Mouse (Mus musculus) E14TG2a.4 (cell line): Measurements from ENCODE around the gene Gm11032.
"Not testable (repeated sequence)": the region's sequence is repeated elsewhere in the genome, so short reads cannot be mapped to it uniquely, and the experiment has no call there.

ENCODE experiments used
- H3K27me3 ChIP-seq: 2 replicates; pipeline ENCODE4 v1.6.1; 2014; ENCODE audit warnings: low read length, control low read depth; ENCODE audit not compliant: insufficient read depth
- H3K36me3 ChIP-seq: 2 replicates; pipeline ENCODE4 v1.6.1; 2014; ENCODE audit warnings: low read length, control low read depth; ENCODE audit not compliant: insufficient read depth
- H3K4me1 ChIP-seq: replicated peaks from 2 replicates; pipeline ENCODE4 v1.6.1; 2014; ENCODE audit warnings: low read depth, low read length, control low read depth
- H3K4me3 ChIP-seq: replicated peaks from 2 replicates; pipeline ENCODE4 v1.5.1; 2014; ENCODE audit warnings: mild to moderate bottlenecking, low read length
- H3K9me3 ChIP-seq: 2 replicates; pipeline ENCODE4 v1.6.1; 2014; ENCODE audit warnings: low read length, control low read depth
- CTCF ChIP-seq: conservative IDR thresholded peaks from 2 replicates; pipeline ENCODE4 v1.5.1; 2014; ENCODE audit warnings: low read length
- NANOG ChIP-seq: IDR thresholded peaks from 2 replicates; pipeline ENCODE4 v1.6.1; 2014; ENCODE audit warnings: borderline replicate concordance, low read length, mixed read lengths
- POU5F1 ChIP-seq: IDR thresholded peaks from 2 replicates; pipeline ENCODE4 v1.6.1; 2014; ENCODE audit warnings: low read length, borderline replicate concordance

Gm11032 gene

DNA sequence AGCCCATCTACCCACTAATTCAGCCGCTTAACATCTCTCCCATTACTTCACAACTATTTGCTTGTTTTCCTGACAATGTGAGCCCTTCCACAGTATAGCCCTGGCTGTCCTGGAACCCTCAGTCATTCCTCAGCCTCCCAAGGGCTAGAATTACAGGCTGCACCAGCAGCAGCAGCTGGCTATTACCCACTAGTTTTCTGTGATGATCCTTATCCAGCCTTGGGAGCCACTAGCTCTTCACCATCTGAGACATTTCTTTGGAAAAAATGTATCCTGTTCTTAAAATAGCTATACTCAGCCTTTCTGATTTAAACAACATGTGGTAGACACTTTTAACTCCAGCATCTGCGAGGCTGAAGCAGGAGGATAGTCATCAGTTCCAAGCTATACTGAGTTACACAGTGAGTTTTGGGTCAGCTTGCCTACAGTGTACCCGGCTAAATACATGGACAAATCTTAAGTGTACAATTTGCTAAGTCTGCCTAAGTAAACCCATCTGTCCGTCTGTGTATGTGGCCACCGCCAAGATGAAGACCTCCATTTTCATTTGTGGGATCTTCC, 17.0 kb downstream of the Gm11032 start:
- H3K9me3 ChIP-seq, result no peaks in the 10 kb centered on the region
- peaks cover 12% of the 10 kb centered on the region for H3K27me3 ChIP-seq
- H3K36me3 ChIP-seq, result peaks cover 29% of the 10 kb centered on the region
- TF ChIP-seq CTCF (no peak), NANOG (no peak), POU5F1 (no peak)
- H3K4me3 ChIP-seq, result peak overlapping the region; percentile 97
- H3K4me1 ChIP-seq, result peaks cover 43% of the 10 kb centered on the region

DNA sequence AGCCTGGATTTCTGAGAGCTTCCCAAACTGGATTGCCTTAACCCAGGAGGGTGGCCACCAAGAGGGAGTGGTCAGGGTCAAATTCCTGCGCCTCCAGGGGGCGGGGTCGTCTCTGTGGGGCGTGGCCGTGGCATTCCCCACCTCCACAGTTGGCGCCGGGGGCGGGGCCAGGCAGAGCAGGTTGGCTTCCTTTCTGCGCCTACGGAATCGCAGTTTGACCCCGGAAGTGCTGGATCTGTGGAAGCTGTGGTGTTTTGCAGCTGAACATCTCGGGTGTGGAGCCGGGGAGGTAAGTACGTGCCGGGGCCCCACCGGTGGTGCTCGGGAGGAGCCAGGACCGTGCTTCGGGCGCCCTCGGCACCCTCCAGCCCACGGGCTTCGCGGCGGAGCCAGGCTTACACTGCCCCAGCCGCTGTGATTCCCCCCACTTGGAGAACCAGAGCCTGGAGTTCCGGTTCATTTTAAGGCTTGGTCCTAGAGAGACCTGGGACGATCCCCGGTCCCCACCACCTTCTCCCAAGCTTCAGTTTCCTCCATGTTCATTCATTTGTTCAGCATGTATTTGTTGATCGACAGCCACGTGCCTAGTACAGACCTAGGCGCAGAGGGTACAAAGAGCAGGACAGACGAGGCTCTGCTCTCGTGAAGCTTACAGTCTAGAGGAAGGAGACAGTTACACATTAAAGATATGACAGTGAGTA, 17.8 kb downstream of the Gm11032 start, which contains the start of gene Ascc2:
Gene Ascc2 (plus strand): TSS at position 214 of the 701 bp plus-strand sequence.
- Histone ChIP-seq H3K4me3 (peak within 1 kb of the TSS; percentile 97), H3K36me3 (peaks cover 36% of the 10 kb centered on the region), H3K27me3 (peaks cover 12% of the 10 kb centered on the region), H3K9me3 (no peaks in the 10 kb centered on the region), H3K4me1 (peaks cover 51% of the 10 kb centered on the region)
- TF ChIP-seq CTCF, result no peak
- no peak for TF ChIP-seq POU5F1
- no peak for TF ChIP-seq NANOG

DNA sequence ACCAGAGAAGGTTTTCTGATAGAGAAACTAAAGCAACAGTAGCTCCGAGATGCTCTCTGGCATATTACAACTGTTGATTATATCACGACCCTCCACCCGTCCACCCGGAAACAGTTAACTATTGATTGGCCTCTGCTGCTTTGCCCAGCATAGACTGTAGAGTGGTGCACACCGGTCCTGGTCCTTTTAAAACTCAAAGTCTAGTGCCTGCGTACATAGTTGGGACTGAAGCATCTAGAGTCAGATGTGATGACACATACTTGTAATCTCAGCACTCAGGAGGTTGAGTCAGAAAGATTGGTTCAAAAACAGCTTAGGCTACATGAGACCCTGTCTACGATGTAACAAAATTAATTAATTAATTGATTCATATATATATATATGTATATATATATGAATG, 18.4 kb downstream of the Gm11032 start:
- no peak for TF ChIP-seq NANOG
- no peak for TF ChIP-seq POU5F1
- no peak for TF ChIP-seq CTCF
- H3K36me3 ChIP-seq, result peaks cover 36% of the 10 kb centered on the region
- H3K27me3 ChIP-seq, result peaks cover 10% of the 10 kb centered on the region
- H3K9me3 ChIP-seq, result no peaks in the 10 kb centered on the region
- peak overlapping the region; percentile 97 for H3K4me3 ChIP-seq
- peaks cover 57% of the 10 kb centered on the region for H3K4me1 ChIP-seq

DNA sequence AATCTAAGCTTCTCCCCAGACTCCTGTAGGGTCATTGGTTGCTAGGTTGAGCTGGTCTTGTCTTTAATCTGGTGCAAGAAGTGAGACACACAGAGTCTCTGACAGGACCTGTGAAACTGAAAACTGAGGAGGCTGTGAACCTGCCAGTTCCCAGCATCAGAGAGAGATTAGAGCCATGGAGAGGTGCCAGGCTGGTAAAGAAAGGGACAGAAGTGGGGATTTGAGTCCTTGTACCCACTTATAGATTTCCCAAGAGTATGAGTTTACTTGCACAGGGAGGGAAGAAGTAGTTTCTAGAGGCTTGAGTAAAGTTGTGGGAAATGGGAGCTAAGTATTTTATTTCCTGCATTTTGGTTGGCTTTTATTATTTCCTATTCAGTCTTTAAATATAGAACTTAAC, 21.3 kb downstream of the Gm11032 start:
- TF ChIP-seq CTCF (no peak), NANOG (no peak), POU5F1 (no peak)
- H3K4me3 ChIP-seq, result no peak overlapping the region
- H3K27me3 ChIP-seq, result no peaks in the 10 kb centered on the region
- H3K4me1 ChIP-seq, result peaks cover 82% of the 10 kb centered on the region
- H3K9me3 ChIP-seq, result no peaks in the 10 kb centered on the region
- H3K36me3 ChIP-seq, result peaks cover 45% of the 10 kb centered on the region

DNA sequence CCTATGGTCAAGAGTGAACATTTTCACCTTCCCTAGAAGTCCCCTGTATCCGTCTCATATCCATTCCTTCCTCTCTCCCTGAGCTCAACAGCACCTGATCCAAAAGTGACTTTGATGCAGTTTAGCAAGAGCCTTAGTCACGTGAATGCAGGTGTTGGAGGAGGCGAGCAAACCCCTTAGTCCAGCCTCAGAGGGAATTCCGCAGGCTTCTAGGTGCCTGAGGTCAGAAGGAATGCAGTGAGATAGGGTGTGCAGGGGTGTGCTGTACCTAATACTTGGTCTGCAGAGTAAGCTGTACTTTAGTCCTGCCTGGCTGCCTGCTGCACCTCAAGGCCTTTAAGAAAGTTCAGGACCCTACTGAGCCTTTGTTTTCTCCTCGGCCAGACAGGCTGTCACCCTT, 23.9 kb downstream of the Gm11032 start:
- H3K4me3 ChIP-seq, result peak overlapping the region; percentile 8
- TF ChIP-seq POU5F1 (no peak), CTCF (no peak), NANOG (no peak)
- H3K36me3 ChIP-seq, result peaks cover 69% of the 10 kb centered on the region
- H3K27me3 ChIP-seq, result no peaks in the 10 kb centered on the region
- H3K9me3 ChIP-seq, result no peaks in the 10 kb centered on the region
- peaks cover 67% of the 10 kb centered on the region for H3K4me1 ChIP-seq

DNA sequence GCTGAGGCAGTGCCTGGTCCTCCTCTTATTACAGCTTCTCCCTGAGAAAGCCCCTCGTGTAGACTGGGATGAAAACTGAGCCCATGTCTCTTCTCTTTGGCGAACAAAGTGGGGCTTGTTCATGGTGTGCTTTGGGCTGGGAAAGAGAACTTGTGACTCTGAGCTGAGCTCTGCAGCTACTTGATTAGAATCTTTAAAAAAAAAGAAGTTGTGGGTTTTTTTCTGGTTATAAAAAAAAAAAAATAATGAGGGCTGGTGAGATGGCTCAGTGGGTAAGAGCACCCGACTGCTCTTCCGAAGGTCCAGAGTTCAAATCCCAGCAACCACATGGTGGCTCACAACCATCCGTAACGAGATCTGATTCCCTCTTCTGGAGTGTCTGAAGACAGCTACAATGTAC, 25.3 kb downstream of the Gm11032 start:
- H3K27me3 ChIP-seq, H3K9me3 ChIP-seq, H3K4me3 ChIP-seq: not testable (repeated sequence)
- peaks cover 69% of the 10 kb centered on the region for H3K36me3 ChIP-seq
- H3K4me1 ChIP-seq, result peaks cover 56% of the 10 kb centered on the region

DNA sequence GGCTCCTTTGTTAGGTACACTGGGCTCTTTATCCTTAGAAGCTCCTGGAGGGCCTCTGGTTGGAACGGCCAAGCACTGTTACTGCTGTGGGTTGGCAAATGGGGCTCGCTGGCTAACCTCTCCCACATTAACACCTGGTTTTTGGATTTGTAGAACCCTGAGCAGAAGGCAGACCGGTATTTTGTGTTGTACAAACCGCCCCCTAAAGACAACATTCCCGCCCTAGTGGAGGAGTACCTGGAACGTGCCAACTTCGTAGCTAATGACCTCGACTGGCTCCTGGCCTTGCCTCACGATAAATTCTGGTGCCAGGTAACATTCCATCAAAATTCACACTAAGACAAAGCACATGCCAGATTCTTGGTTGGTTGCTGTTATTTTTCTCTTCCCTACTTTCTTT, 26.5 kb downstream of the Gm11032 start:
- no peak for TF ChIP-seq CTCF
- no peak for TF ChIP-seq NANOG
- no peak for TF ChIP-seq POU5F1
- Histone ChIP-seq H3K4me3 (no peak overlapping the region), H3K4me1 (peaks cover 49% of the 10 kb centered on the region), H3K36me3 (peaks cover 70% of the 10 kb centered on the region), H3K9me3 (no peaks in the 10 kb centered on the region), H3K27me3 (no peaks in the 10 kb centered on the region)

DNA sequence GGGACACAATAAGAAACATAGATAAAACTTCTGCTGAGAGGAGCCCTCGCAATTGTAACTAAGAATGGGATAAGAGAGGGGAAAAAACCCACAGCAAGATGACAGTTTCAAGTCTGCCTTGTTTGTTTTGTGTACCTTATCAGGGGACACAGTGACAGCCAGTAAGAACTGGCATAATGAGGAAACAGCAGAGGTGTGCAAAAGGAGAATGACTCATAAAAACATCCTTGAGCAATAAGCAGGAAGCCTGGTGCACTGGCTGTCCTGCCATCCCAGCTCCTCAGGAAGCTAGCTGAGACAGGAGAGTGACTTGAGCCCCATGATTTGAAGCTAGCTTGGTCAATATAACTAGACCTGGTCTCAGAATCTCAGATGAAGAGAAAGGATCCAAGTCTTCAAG, 40.0 kb downstream of the Gm11032 start:
- no peak overlapping the region for H3K4me3 ChIP-seq
- peaks cover 40% of the 10 kb centered on the region for H3K4me1 ChIP-seq
- peaks cover 92% of the 10 kb centered on the region for H3K36me3 ChIP-seq
- TF ChIP-seq NANOG, result no peak
- no peak for TF ChIP-seq POU5F1
- TF ChIP-seq CTCF, result no peak
- peaks cover 5% of the 10 kb centered on the region for H3K9me3 ChIP-seq
- H3K27me3 ChIP-seq, result no peaks in the 10 kb centered on the region
